Mouse (Mus musculus) embryonic facial prominence, embryonic 13.5 days (tissue): ENCODE data around the gene Rgp1. TPM values are rescaled to one million over a fixed set of nuclear protein-coding genes. Genes with fewer than 3 reads are reported as not detected.
A peak's percentile ranks its signal among the peaks of the same experiment; 100 is the strongest.

Experiments
- ATAC-seq: fragments of 200-750 bp; cut with Nextera tagmentation; 2 replicates; pipeline ENCODE4 v1.8.0; 2017; ENCODE audit warnings: low read depth; ENCODE audit not compliant: insufficient number of reproducible peaks, insufficient read depth, low FRiP score, low TSS enrichment
- H3K27ac ChIP-seq: fragments of 300-500 bp; sonication (generic); 2 replicates; pipeline ENCODE4 v1.5.1; 2015; ENCODE audit warnings: moderate library complexity, mild to moderate bottlenecking, inconsistent platforms
- H3K27me3 ChIP-seq: fragments of 300-500 bp; sonication (generic); 2 replicates; pipeline ENCODE4 v1.6.1; 2015; ENCODE audit warnings: mild to moderate bottlenecking, inconsistent platforms
- H3K36me3 ChIP-seq: fragments of 300-500 bp; sonication (generic); 2 replicates; pipeline ENCODE4 v1.6.1; 2015; ENCODE audit warnings: mild to moderate bottlenecking, inconsistent platforms
- H3K4me1 ChIP-seq: fragments of 300-500 bp; sonication (generic); 2 replicates; pipeline ENCODE4 v1.6.1; 2015; ENCODE audit warnings: inconsistent platforms
- H3K4me2 ChIP-seq: fragments of 300-500 bp; sonication (generic); 2 replicates; pipeline ENCODE4 v1.6.1; 2015; ENCODE audit warnings: moderate library complexity, mild to moderate bottlenecking, inconsistent platforms
- H3K4me3 ChIP-seq: fragments of 300-500 bp; sonication (generic); 2 replicates; pipeline ENCODE4 v1.5.1; 2015; ENCODE audit warnings: mild to moderate bottlenecking, inconsistent platforms
- H3K9ac ChIP-seq: fragments of 300-500 bp; sonication (generic); 2 replicates; pipeline ENCODE4 v1.6.1; 2015; ENCODE audit warnings: mild to moderate bottlenecking, inconsistent platforms
- H3K9me3 ChIP-seq: fragments of 300-500 bp; sonication (generic); 2 replicates; pipeline ENCODE4 v1.6.1; 2016; ENCODE audit warnings: inconsistent platforms
- WGBS: fragments of 180-500 bp; shearing (Covaris S2); methylation state at CpG from one replicate; pipeline ENCODE4 v1.1.7; 2015; ENCODE audit warnings: mixed read lengths; 5-methylcytosine and 5-hydroxymethylcytosine counted together
- polyA plus RNA-seq: library from polyadenylated mRNA; unstranded; fragments of >200 nt; fragmentation: Nextera tagmentation; extraction: Ambion mirVana; gene quantifications from 2 replicates; pipeline ENCODE4 v1.2.1, GENCODE M21; 2015

Rgp1 gene
- polyA plus RNA-seq, 1 experiment from 2014 or later, result 37.1 TPM

- H3K27me3 ChIP-seq, result no peaks in the 10 kb centered on the region
- WGBS, result 74% methylated on average over 9 of the region's 9 CpGs
- H3K9ac ChIP-seq, result no peak overlapping the region
- H3K4me2 ChIP-seq, result no peak overlapping the region
- no peak overlapping the region for H3K27ac ChIP-seq
- H3K4me3 ChIP-seq, result no peak overlapping the region
- H3K4me1 ChIP-seq, result no peaks in the 10 kb centered on the region
- ATAC-seq, result no peak
- H3K36me3 ChIP-seq, result no peaks in the 10 kb centered on the region
- no peaks in the 10 kb centered on the region for H3K9me3 ChIP-seq
Measured at GRCm38 (mm10) chr4:43600195-43600934, 21.9 kb downstream of the Rgp1 start.

- WGBS, result 74% methylated on average over 3 of the region's 3 CpGs
- H3K27me3 ChIP-seq, result no peaks in the 10 kb centered on the region
- no peak for ATAC-seq
- H3K9ac ChIP-seq, result no peak overlapping the region
- H3K27ac ChIP-seq, result no peak overlapping the region
- no peaks in the 10 kb centered on the region for H3K4me1 ChIP-seq
- no peak overlapping the region for H3K4me3 ChIP-seq
- no peaks in the 10 kb centered on the region for H3K9me3 ChIP-seq
- H3K36me3 ChIP-seq, result no peaks in the 10 kb centered on the region
- H3K4me2 ChIP-seq, result no peak overlapping the region
Measured at GRCm38 (mm10) chr4:43604099-43604498, 25.6 kb downstream of the Rgp1 start.

GRCm38 (mm10) chr4:43604751-43605685, 26.5 kb downstream of the Rgp1 start:
- Histone ChIP-seq H3K4me3 (no peak overlapping the region), H3K36me3 (no peaks in the 10 kb centered on the region), H3K27ac (no peak overlapping the region), H3K4me1 (no peaks in the 10 kb centered on the region), H3K9ac (no peak overlapping the region), H3K27me3 (no peaks in the 10 kb centered on the region), H3K4me2 (no peak overlapping the region), H3K9me3 (no peaks in the 10 kb centered on the region)
- WGBS, result 75% methylated on average over 9 of the region's 9 CpGs
- ATAC-seq, result no peak

- 73% methylated on average over 10 of the region's 10 CpGs for WGBS
- H3K4me2 ChIP-seq, result no peak overlapping the region
- ATAC-seq, result no peak
- H3K27me3 ChIP-seq, result no peaks in the 10 kb centered on the region
- no peaks in the 10 kb centered on the region for H3K36me3 ChIP-seq
- H3K9ac ChIP-seq, result no peak overlapping the region
- no peaks in the 10 kb centered on the region for H3K9me3 ChIP-seq
- no peak overlapping the region for H3K27ac ChIP-seq
- H3K4me3 ChIP-seq, result no peak overlapping the region
- no peaks in the 10 kb centered on the region for H3K4me1 ChIP-seq
Measured at GRCm38 (mm10) chr4:43612534-43612933, 34.0 kb downstream of the Rgp1 start.

- no peaks in the 10 kb centered on the region for H3K27me3 ChIP-seq
- no peak overlapping the region for H3K4me2 ChIP-seq
- no peaks in the 10 kb centered on the region for H3K36me3 ChIP-seq
- no peaks in the 10 kb centered on the region for H3K4me1 ChIP-seq
- no peak for ATAC-seq
- H3K27ac ChIP-seq, result no peak overlapping the region
- H3K9me3 ChIP-seq, result no peaks in the 10 kb centered on the region
- no peak overlapping the region for H3K9ac ChIP-seq
- no peak overlapping the region for H3K4me3 ChIP-seq
- 54% methylated on average over 3 of the region's 3 CpGs for WGBS
Measured at GRCm38 (mm10) chr4:43613060-43613730, 34.7 kb downstream of the Rgp1 start.

GRCm38 (mm10) chr4:43620146-43620778, 41.7 kb downstream of the Rgp1 start:
- Histone ChIP-seq H3K4me2 (no peak overlapping the region), H3K9me3 (peaks cover 6% of the 10 kb centered on the region), H3K4me3 (no peak overlapping the region), H3K27me3 (no peaks in the 10 kb centered on the region), H3K9ac (no peak overlapping the region), H3K27ac (no peak overlapping the region), H3K36me3 (no peaks in the 10 kb centered on the region), H3K4me1 (no peaks in the 10 kb centered on the region)
- no peak for ATAC-seq
- 88% methylated on average over 4 of the region's 4 CpGs for WGBS

- ATAC-seq, result no peak
- peaks cover 18% of the 10 kb centered on the region for H3K9me3 ChIP-seq
- no peak overlapping the region for H3K9ac ChIP-seq
- H3K27ac ChIP-seq, result no peak overlapping the region
- peaks cover 7% of the 10 kb centered on the region; the same call in 1 of the 2 replicates for H3K27me3 ChIP-seq
- H3K36me3 ChIP-seq, result no peaks in the 10 kb centered on the region; the same call in 1 of the 2 replicates
- H3K4me1 ChIP-seq, result peaks cover 38% of the 10 kb centered on the region
- H3K4me3 ChIP-seq, result no peak overlapping the region
- WGBS, result 33% methylated on average over 20 of the region's 20 CpGs
- no peak overlapping the region for H3K4me2 ChIP-seq
Measured at GRCm38 (mm10) chr4:43629106-43629817, 50.7 kb downstream of the Rgp1 start.

GRCm38 (mm10) chr4:43630030-43630581, 51.6 kb downstream of the Rgp1 start:
- H3K27me3 ChIP-seq, result peaks cover 7% of the 10 kb centered on the region; the same call in 1 of the 2 replicates
- peak overlapping the region; percentile 28; the same call in 1 of the 2 replicates for H3K9ac ChIP-seq
- WGBS, result 3% methylated on average over 5 of the region's 5 CpGs
- H3K4me3 ChIP-seq, result no peak overlapping the region
- H3K4me1 ChIP-seq, result peaks cover 40% of the 10 kb centered on the region
- H3K4me2 ChIP-seq, result peak overlapping the region; percentile 33
- H3K36me3 ChIP-seq, result no peaks in the 10 kb centered on the region; the same call in 1 of the 2 replicates
- H3K27ac ChIP-seq, result peak overlapping the region; percentile 87; the same call in 1 of the 2 replicates
- peak; percentile 41; the same call in 1 of the 2 replicates for ATAC-seq
- peaks cover 14% of the 10 kb centered on the region for H3K9me3 ChIP-seq

- Histone ChIP-seq H3K4me2 (peak overlapping the region; percentile 83), H3K36me3 (no peaks in the 10 kb centered on the region), H3K4me1 (peaks cover 41% of the 10 kb centered on the region), H3K9me3 (peaks cover 8% of the 10 kb centered on the region; the same call in 1 of the 2 replicates), H3K27ac (peak overlapping the region; percentile 87), H3K4me3 (peak overlapping the region; percentile 73), H3K27me3 (peaks cover 7% of the 10 kb centered on the region; the same call in 1 of the 2 replicates), H3K9ac (peak overlapping the region; percentile 96; the same call in 1 of the 2 replicates)
- WGBS, result 22% methylated on average over 5 of the region's 5 CpGs
- ATAC-seq, result no peak
Measured at GRCm38 (mm10) chr4:43630671-43631045, 52.1 kb downstream of the Rgp1 start.
